Mouse (Mus musculus): ENCODE measurements around the gene Ablim1. TPM values are rescaled to one million over a fixed set of nuclear protein-coding genes. Genes with fewer than 3 reads are reported as not detected.

The Ablim1 gene
- polyA plus RNA-seq, 1 experiment, result 501 TPM

GRCm38 (mm10) chr19:57029461-57029860 is 285.3 kb downstream of the Ablim1 start:
- no peak overlapping the region for H3K27ac ChIP-seq (ENCODE audit: insufficient read depth, low read depth, low read length)
- no peak overlapping the region for H3K4me3 ChIP-seq (ENCODE audit: insufficient read depth, low read depth, low read length)
- no peak for TF ChIP-seq CTCF (IDR thresholded peaks at IDR 0.05; ENCODE audit: insufficient read depth, low read depth, low read length)
- TF ChIP-seq POLR2A (IDR thresholded peaks at IDR 0.05; ENCODE audit: insufficient read depth, low read depth, low read length), result no peak
- 97% methylated on average over 6 of the region's 6 CpGs for WGBS
- H3K4me1 ChIP-seq (ENCODE audit: control insufficient read depth, insufficient read depth, low read length), result no peaks in the 10 kb centered on the region

GRCm38 (mm10) chr19:57028327-57029179 is 286.2 kb downstream of the Ablim1 start:
- no peak overlapping the region for H3K27ac ChIP-seq (ENCODE audit: insufficient read depth, low read depth, low read length)

GRCm38 (mm10) chr19:57026501-57026900 is 288.2 kb downstream of the Ablim1 start:
- TF ChIP-seq CTCF (IDR thresholded peaks at IDR 0.05; ENCODE audit: insufficient read depth, low read depth, low read length), result no peak
- TF ChIP-seq POLR2A (IDR thresholded peaks at IDR 0.05; ENCODE audit: insufficient read depth, low read depth, low read length), result no peak
- H3K27ac ChIP-seq (ENCODE audit: insufficient read depth, low read depth, low read length), result no peak overlapping the region
- no peak overlapping the region for H3K4me3 ChIP-seq (ENCODE audit: insufficient read depth, low read depth, low read length)
- no peaks in the 10 kb centered on the region for H3K4me1 ChIP-seq (ENCODE audit: control insufficient read depth, insufficient read depth, low read length)
- 65% methylated on average over 4 of the region's 4 CpGs for WGBS

More at GRCm38 (mm10) chr19:57028327-57029179, 286.2 kb downstream of the Ablim1 start:
- TF ChIP-seq POLR2A (IDR thresholded peaks at IDR 0.05; ENCODE audit: insufficient read depth, low read depth, low read length) (no peak), CTCF (IDR thresholded peaks at IDR 0.05; ENCODE audit: insufficient read depth, low read depth, low read length) (no peak)
- H3K4me3 ChIP-seq (ENCODE audit: insufficient read depth, low read depth, low read length), result no peak overlapping the region
- H3K4me1 ChIP-seq (ENCODE audit: control insufficient read depth, insufficient read depth, low read length), result no peaks in the 10 kb centered on the region
- 50% methylated on average over 8 of the region's 8 CpGs for WGBS

DNA sequence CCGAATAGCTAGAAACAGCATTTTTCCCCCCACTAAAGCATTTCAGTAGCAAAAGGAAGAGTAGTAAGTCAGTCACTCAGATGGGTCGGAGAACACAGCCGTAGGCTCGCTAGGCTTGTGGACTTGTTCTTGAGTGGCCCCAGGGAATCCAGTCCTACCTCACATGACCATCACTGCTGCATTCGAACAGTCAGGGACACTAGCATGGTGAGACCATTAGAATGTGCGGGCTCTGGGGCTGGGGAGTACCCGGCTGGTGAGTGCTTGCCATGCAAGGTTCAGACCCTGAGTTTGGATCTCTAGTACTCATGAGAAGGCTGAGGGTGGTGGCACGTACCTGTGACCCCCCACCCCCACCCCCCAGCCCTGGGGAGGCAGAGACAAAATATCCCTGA is 296.9 kb downstream of the Ablim1 start:
- TF ChIP-seq POLR2A (IDR thresholded peaks at IDR 0.05; ENCODE audit: insufficient read depth, low read depth, low read length), result no peak
- no peak for TF ChIP-seq CTCF (IDR thresholded peaks at IDR 0.05; ENCODE audit: insufficient read depth, low read depth, low read length)
- 85% methylated on average over 8 of the region's 8 CpGs for WGBS
- Histone ChIP-seq H3K27ac (ENCODE audit: insufficient read depth, low read depth, low read length) (no peak overlapping the region), H3K4me3 (ENCODE audit: insufficient read depth, low read depth, low read length) (no peak overlapping the region), H3K4me1 (ENCODE audit: control insufficient read depth, insufficient read depth, low read length) (no peaks in the 10 kb centered on the region)

DNA sequence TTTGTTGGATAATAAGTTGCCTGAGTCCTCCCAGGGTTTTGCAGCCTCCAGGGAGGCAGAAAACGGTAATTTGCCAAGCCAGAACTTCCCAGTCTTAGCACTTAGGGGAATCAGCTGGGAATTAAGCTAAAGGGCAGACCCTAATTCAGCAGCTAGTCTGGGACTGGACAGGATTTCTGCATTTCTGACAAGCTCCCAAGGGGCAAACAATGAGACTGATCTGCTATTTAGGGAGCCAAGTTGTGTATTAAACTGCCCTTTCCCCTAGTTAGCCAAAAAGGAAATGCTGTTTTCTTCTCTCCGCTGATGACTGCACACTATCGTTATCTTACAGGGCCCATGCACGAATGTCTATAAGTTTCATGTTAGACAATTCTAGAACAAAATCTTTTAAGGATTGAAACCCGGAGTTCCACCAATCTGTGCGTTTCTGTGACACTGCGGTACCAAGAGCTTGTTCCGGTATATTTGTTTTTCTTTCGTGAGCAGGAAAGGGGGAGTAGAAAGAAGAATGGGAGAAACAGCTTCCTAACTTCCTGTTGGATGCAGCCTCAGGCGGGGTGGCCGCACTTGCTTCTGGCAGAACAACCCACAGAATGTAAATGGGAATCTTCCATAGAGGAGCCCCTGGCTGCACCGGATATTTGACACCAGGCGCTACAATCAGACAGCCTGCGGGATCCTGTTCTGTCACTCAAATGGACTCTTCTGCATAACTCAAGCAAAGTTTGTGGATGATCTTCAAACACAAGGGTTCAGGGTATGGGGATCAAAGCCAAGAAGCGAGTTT is 297.5 kb downstream of the Ablim1 start:
- Histone ChIP-seq H3K4me1 (ENCODE audit: control insufficient read depth, insufficient read depth, low read length) (no peaks in the 10 kb centered on the region), H3K27ac (ENCODE audit: insufficient read depth, low read depth, low read length) (no peak overlapping the region), H3K4me3 (ENCODE audit: insufficient read depth, low read depth, low read length) (no peak overlapping the region)
- WGBS, result 49% methylated on average over 15 of the region's 15 CpGs
- TF ChIP-seq CTCF (IDR thresholded peaks at IDR 0.05; ENCODE audit: insufficient read depth, low read depth, low read length) (no peak), POLR2A (IDR thresholded peaks at IDR 0.05; ENCODE audit: insufficient read depth, low read depth, low read length) (no peak)

GRCm38 (mm10) chr19:57014808-57015207 is 299.9 kb downstream of the Ablim1 start:
- 93% methylated on average over 3 of the region's 3 CpGs for WGBS
- no peak overlapping the region for H3K4me3 ChIP-seq (ENCODE audit: insufficient read depth, low read depth, low read length)
- no peak overlapping the region for H3K27ac ChIP-seq (ENCODE audit: insufficient read depth, low read depth, low read length)
- TF ChIP-seq CTCF (IDR thresholded peaks at IDR 0.05; ENCODE audit: insufficient read depth, low read depth, low read length) (no peak), POLR2A (IDR thresholded peaks at IDR 0.05; ENCODE audit: insufficient read depth, low read depth, low read length) (no peak)
- H3K4me1 ChIP-seq (ENCODE audit: control insufficient read depth, insufficient read depth, low read length), result no peaks in the 10 kb centered on the region

GRCm38 (mm10) chr19:57013271-57013677 is 301.4 kb downstream of the Ablim1 start:
- no peak overlapping the region for H3K4me3 ChIP-seq (ENCODE audit: insufficient read depth, low read depth, low read length)
- peaks cover 2% of the 10 kb centered on the region for H3K4me1 ChIP-seq (ENCODE audit: control insufficient read depth, insufficient read depth, low read length)
- 74% methylated on average over 6 of the region's 6 CpGs for WGBS
- no peak for TF ChIP-seq POLR2A (IDR thresholded peaks at IDR 0.05; ENCODE audit: insufficient read depth, low read depth, low read length)
- no peak for TF ChIP-seq CTCF (IDR thresholded peaks at IDR 0.05; ENCODE audit: insufficient read depth, low read depth, low read length)
- no peak overlapping the region for H3K27ac ChIP-seq (ENCODE audit: insufficient read depth, low read depth, low read length)

DNA sequence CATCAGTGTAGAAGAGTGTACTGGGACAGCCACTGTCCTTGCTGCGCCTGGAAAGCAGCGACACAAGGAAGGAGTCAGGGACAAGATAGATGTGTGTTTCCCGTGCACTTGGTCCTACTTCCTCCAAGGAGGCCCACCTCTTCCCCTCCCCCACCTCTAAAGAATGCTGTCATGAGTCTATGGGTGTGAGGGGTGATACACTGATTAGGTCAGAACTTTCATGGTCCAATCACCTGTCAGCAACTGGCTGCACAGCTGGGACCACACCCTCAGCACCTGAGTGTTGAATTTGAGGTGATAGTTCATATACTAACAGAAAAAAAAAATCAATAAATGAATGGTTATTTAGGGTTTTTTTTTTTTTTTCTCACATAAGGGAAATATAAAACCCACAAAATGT is 302.7 kb downstream of the Ablim1 start:
- TF ChIP-seq POLR2A (IDR thresholded peaks at IDR 0.05; ENCODE audit: insufficient read depth, low read depth, low read length), result no peak
- TF ChIP-seq CTCF (IDR thresholded peaks at IDR 0.05; ENCODE audit: insufficient read depth, low read depth, low read length), result no peak

DNA sequence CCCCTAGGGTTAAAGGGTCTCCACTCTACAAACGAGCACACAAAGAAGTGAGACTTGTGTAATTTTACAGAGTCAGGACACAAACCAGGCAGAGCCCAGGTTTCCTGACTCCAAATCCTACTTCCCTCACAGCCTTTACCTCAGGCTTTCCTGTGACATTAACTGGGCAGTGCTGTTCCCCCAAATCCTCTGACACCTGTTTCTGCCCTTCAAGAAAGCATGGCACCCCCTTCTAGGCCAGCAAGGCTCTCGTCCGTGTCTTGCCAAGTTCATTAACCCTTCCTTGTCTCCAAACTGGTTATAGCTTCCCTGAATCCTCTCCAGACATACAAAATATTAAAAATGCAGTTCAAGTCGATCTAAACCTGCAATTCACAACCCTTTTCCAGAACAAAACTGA is 304.7 kb downstream of the Ablim1 start:
- WGBS, result 68% methylated on average over 4 of the region's 4 CpGs
- no peak overlapping the region for H3K27ac ChIP-seq (ENCODE audit: insufficient read depth, low read depth, low read length)
- H3K4me3 ChIP-seq (ENCODE audit: insufficient read depth, low read depth, low read length), result no peak overlapping the region
- H3K4me1 ChIP-seq (ENCODE audit: control insufficient read depth, insufficient read depth, low read length), result peaks cover 14% of the 10 kb centered on the region
- no peak for TF ChIP-seq CTCF (IDR thresholded peaks at IDR 0.05; ENCODE audit: insufficient read depth, low read depth, low read length)
- no peak for TF ChIP-seq POLR2A (IDR thresholded peaks at IDR 0.05; ENCODE audit: insufficient read depth, low read depth, low read length)

More for the DNA sequence above, 302.7 kb downstream of the Ablim1 start:
- Histone ChIP-seq H3K4me3 (ENCODE audit: insufficient read depth, low read depth, low read length) (no peak overlapping the region), H3K27ac (ENCODE audit: insufficient read depth, low read depth, low read length) (no peak overlapping the region), H3K4me1 (ENCODE audit: control insufficient read depth, insufficient read depth, low read length) (peaks cover 14% of the 10 kb centered on the region)
- WGBS, result 96% methylated on average over 3 of the region's 3 CpGs
